Mouse (Mus musculus) spleen, postnatal 10 days (tissue): ENCODE results near the gene Gm266.

Experiments
- DNase-seq, 2 experiments: peaks; one replicate each; pipeline ENCODE4 v3.0.0; 2021 to 2022; ENCODE audit warnings: low spot score in 2 of 2

Gm266 gene

GRCm38 (mm10) chr12:111436640-111437039 lies 49.0 kb downstream of the Gm266 start:
- DNase-seq: no peak

- DNase-seq: no peak
These were observed 49.5 kb downstream of the Gm266 start for GRCm38 (mm10) chr12:111436170-111436569.

GRCm38 (mm10) chr12:111434745-111435327 lies 50.8 kb downstream of the Gm266 start:
- peak in 1 of 2 experiments; percentile 52 for DNase-seq
